Mouse (Mus musculus): ENCODE results near the gene Ace2. TPM values are rescaled to one million over a fixed set of nuclear protein-coding genes. Genes with fewer than 3 reads are reported as not detected.

Gene Ace2
- polyA plus RNA-seq, 2 experiments = 0.01 TPM; not detected in 1

DNA sequence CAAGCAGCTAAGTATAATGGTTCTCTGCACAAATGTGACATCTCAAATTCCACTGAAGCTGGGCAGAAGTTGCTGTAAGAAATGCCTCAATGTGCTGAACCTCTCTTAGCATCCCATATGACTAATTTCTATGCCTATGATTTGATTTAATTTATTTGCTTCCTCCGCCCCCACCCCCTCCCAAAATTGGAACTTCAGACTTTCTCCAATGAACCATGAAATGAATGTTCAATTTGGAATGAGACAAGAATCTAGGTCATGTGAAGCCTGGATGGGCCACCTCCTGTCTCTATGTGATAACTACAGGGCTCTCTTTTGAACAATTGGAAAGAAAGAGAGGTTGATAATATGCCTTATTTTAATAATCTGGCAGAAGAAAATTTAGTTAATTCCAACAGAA is 36.2 kb downstream of the Ace2 start:
- H3K27me3 ChIP-seq (ENCODE audit: control insufficient read depth, insufficient read depth, low read length) = no peaks in the 10 kb centered on the region; the same call in 1 of the 2 replicates
- no peaks in the 10 kb centered on the region for H3K9me3 ChIP-seq (ENCODE audit: control insufficient read depth, low read length)
- WGBS (ENCODE audit: insufficient replicate concordance) = 81% methylated on average over 1 of the region's 1 CpGs
- no peak overlapping the region for H3K4me3 ChIP-seq (ENCODE audit: insufficient read depth in 1 of 2, low read depth in 2 of 2, low read length in 2 of 2)
- no peak overlapping the region for H3K9ac ChIP-seq (replicated peaks)
- DNase-seq (ENCODE audit: low read depth in 3 of 3, low spot score in 3 of 3) = no peak
- no peak for TF ChIP-seq EP300 (IDR thresholded peaks at IDR 0.05; ENCODE audit: low read depth)
- TF ChIP-seq CTCF (IDR thresholded peaks at IDR 0.05; ENCODE audit: low read depth) = no peak
- no peaks in the 10 kb centered on the region for H3K4me1 ChIP-seq (replicated peaks; ENCODE audit: control insufficient read depth in 2 of 2, insufficient read depth in 2 of 2, low read length in 1 of 2)
- no peaks in the 10 kb centered on the region for H3K36me3 ChIP-seq (replicated peaks; ENCODE audit: control insufficient read depth, insufficient read depth, low read depth)
- no peak for ATAC-seq (ENCODE audit: insufficient read depth)
- no peak overlapping the region for H3K27ac ChIP-seq
- no peak overlapping the region for H3K4me2 ChIP-seq (ENCODE audit: low read depth)

DNA sequence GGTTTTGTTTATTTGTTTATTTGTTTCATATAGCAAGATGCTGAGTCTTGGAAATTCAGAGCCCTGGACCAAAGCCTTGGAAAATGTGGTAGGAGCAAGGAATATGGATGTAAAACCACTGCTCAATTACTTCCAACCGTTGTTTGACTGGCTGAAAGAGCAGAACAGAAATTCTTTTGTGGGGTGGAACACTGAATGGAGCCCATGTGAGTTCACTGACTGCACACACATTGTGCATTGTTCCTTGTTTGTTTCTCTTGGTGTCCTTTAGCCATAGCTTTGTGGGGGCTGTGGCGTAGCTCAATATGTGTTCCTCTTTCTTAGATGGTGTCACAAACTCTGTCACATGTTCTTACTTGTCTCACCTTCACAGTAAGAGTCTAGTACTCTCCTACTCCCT is 36.6 kb downstream of the Ace2 start:
- Histone ChIP-seq H3K9me3 (ENCODE audit: control insufficient read depth, low read length) (no peaks in the 10 kb centered on the region), H3K4me1 (replicated peaks; ENCODE audit: control insufficient read depth in 2 of 2, insufficient read depth in 2 of 2, low read length in 1 of 2) (no peaks in the 10 kb centered on the region), H3K27ac (no peak overlapping the region), H3K4me3 (ENCODE audit: insufficient read depth in 1 of 2, low read depth in 2 of 2, low read length in 2 of 2) (no peak overlapping the region), H3K27me3 (ENCODE audit: control insufficient read depth, insufficient read depth, low read length) (no peaks in the 10 kb centered on the region; the same call in 1 of the 2 replicates), H3K9ac (replicated peaks) (no peak overlapping the region), H3K36me3 (replicated peaks; ENCODE audit: control insufficient read depth, insufficient read depth, low read depth) (no peaks in the 10 kb centered on the region), H3K4me2 (ENCODE audit: low read depth) (no peak overlapping the region)
- TF ChIP-seq EP300 (IDR thresholded peaks at IDR 0.05; ENCODE audit: low read depth) (no peak), CTCF (IDR thresholded peaks at IDR 0.05; ENCODE audit: low read depth) (no peak)
- DNase-seq (ENCODE audit: low read depth in 3 of 3, low spot score in 3 of 3) (no peak), ATAC-seq (ENCODE audit: insufficient read depth) (no peak)
- 38% methylated on average over 2 of the region's 2 CpGs for WGBS (ENCODE audit: insufficient replicate concordance)

DNA sequence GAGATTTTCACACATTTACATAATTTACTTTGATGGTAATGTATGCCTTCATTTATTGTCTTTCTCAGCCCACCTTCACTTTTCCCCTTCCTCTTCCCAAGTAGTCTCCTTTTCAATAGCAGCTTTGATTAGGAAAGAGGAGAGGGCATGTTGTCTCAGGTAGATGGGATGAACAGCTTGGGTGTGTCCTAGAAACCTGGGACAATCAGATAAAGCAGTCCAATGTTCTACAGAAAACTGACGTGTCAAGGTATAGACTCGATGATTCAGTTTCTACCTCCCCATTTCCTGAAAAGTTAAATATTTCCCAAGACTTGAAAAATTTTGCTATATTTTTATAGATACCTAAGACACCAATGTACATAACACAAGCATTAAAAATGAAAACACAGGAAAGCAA is 39.7 kb downstream of the Ace2 start:
- H3K4me3 ChIP-seq (ENCODE audit: insufficient read depth in 1 of 2, low read depth in 2 of 2, low read length in 2 of 2) = no peak overlapping the region
- ATAC-seq (ENCODE audit: insufficient read depth) (no peak), DNase-seq (ENCODE audit: low read depth in 3 of 3, low spot score in 3 of 3) (no peak)
- 44% methylated on average over 2 of the region's 2 CpGs for WGBS (ENCODE audit: insufficient replicate concordance)
- H3K4me2 ChIP-seq (ENCODE audit: low read depth) = no peak overlapping the region
- no peak overlapping the region for H3K9ac ChIP-seq (replicated peaks)
- H3K4me1 ChIP-seq (replicated peaks; ENCODE audit: control insufficient read depth in 2 of 2, insufficient read depth in 2 of 2, low read length in 1 of 2) = no peaks in the 10 kb centered on the region
- H3K36me3 ChIP-seq (replicated peaks; ENCODE audit: control insufficient read depth, insufficient read depth, low read depth) = no peaks in the 10 kb centered on the region
- no peak for TF ChIP-seq EP300 (IDR thresholded peaks at IDR 0.05; ENCODE audit: low read depth)
- no peak for TF ChIP-seq CTCF (IDR thresholded peaks at IDR 0.05; ENCODE audit: low read depth)
- no peaks in the 10 kb centered on the region for H3K9me3 ChIP-seq (ENCODE audit: control insufficient read depth, low read length)
- H3K27ac ChIP-seq = no peak overlapping the region
- no peaks in the 10 kb centered on the region; the same call in 1 of the 2 replicates for H3K27me3 ChIP-seq (ENCODE audit: control insufficient read depth, insufficient read depth, low read length)

DNA sequence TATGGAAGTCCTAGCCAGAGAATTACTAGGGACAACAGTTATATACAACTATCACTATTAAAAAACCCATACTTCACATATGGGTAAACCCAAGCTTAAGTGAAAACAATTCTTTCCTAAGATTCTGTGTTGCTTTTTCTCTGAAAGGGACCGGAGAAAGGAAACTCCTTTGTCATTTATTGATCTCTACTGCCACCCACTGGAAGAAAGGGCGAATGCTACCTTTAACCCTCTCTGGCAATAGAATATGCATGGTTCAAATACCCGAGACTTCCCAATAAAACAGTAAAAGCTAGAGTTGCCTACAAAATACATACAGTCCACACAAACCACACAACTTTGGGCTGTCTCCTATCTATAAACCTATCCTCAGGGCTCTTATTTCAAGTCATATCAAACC is 40.6 kb downstream of the Ace2 start:
- H3K9me3 ChIP-seq (ENCODE audit: control insufficient read depth, low read length) = no peaks in the 10 kb centered on the region
- no peak overlapping the region for H3K4me3 ChIP-seq (ENCODE audit: insufficient read depth in 1 of 2, low read depth in 2 of 2, low read length in 2 of 2)
- TF ChIP-seq CTCF (IDR thresholded peaks at IDR 0.05; ENCODE audit: low read depth) (peak; percentile 51; the same call in 1 of the 2 replicates), EP300 (IDR thresholded peaks at IDR 0.05; ENCODE audit: low read depth) (0 out of 2 replicates have a peak, but pooled peaks have one; percentile 9)
- ATAC-seq (ENCODE audit: insufficient read depth) (peak; percentile 48; the same call in 1 of the 2 replicates), DNase-seq (ENCODE audit: low read depth in 3 of 3, low spot score in 3 of 3) (peak in 2 of 3 experiments; percentile 23 to 30)
- no peaks in the 10 kb centered on the region for H3K4me1 ChIP-seq (replicated peaks; ENCODE audit: control insufficient read depth in 2 of 2, insufficient read depth in 2 of 2, low read length in 1 of 2)
- no peak overlapping the region for H3K4me2 ChIP-seq (ENCODE audit: low read depth)
- WGBS (ENCODE audit: insufficient replicate concordance) = 9% methylated on average over 3 of the region's 3 CpGs
- H3K9ac ChIP-seq (replicated peaks) = no peak overlapping the region
- H3K27me3 ChIP-seq (ENCODE audit: control insufficient read depth, insufficient read depth, low read length) = no peaks in the 10 kb centered on the region; the same call in 1 of the 2 replicates
- no peak overlapping the region for H3K27ac ChIP-seq
- no peaks in the 10 kb centered on the region for H3K36me3 ChIP-seq (replicated peaks; ENCODE audit: control insufficient read depth, insufficient read depth, low read depth)

DNA sequence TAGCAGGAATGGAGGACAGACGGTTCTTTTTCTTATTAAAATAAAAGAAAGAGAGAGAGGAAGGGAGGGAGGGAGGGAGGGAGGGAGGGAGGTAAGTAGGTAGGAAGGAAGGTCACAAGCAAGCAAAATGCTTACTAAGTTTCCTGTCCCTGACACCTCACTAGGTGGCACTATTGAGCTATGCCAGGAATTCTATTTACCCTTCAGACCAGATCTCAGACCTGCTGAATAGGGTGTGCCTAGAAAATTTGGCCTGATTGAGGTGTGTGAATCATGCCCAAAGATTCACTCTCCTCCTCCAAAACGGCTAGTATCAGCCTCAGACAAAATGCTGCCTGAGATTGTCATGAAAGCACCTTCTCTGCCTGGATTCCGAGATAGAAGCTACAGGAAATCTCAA is 44.7 kb downstream of the Ace2 start:
- no peaks in the 10 kb centered on the region for H3K4me1 ChIP-seq (replicated peaks; ENCODE audit: control insufficient read depth in 2 of 2, insufficient read depth in 2 of 2, low read length in 1 of 2)
- WGBS (ENCODE audit: insufficient replicate concordance) = 18% methylated on average over 3 of the region's 3 CpGs
- DNase-seq (ENCODE audit: low read depth in 3 of 3, low spot score in 3 of 3) = peak; percentile 33 to 37 (median 36)
- H3K4me2 ChIP-seq (ENCODE audit: low read depth) = no peak overlapping the region
- H3K4me3 ChIP-seq (ENCODE audit: insufficient read depth in 1 of 2, low read depth in 2 of 2, low read length in 2 of 2) = no peak overlapping the region
- TF ChIP-seq EP300 (IDR thresholded peaks at IDR 0.05; ENCODE audit: low read depth) (no peak), CTCF (IDR thresholded peaks at IDR 0.05; ENCODE audit: low read depth) (peak; percentile 74)
- H3K27ac ChIP-seq = no peak overlapping the region
- no peak for ATAC-seq (ENCODE audit: insufficient read depth)
- H3K36me3 ChIP-seq (replicated peaks; ENCODE audit: control insufficient read depth, insufficient read depth, low read depth) = no peaks in the 10 kb centered on the region
- no peaks in the 10 kb centered on the region for H3K9me3 ChIP-seq (ENCODE audit: control insufficient read depth, low read length)
- H3K27me3 ChIP-seq (ENCODE audit: control insufficient read depth, insufficient read depth, low read length) = no peaks in the 10 kb centered on the region
- H3K9ac ChIP-seq (replicated peaks) = no peak overlapping the region

Measured in liver, embryonic 14.5 days (tissue).